Mouse (Mus musculus): ENCODE data around the gene Atp6v0e2.

DNA sequence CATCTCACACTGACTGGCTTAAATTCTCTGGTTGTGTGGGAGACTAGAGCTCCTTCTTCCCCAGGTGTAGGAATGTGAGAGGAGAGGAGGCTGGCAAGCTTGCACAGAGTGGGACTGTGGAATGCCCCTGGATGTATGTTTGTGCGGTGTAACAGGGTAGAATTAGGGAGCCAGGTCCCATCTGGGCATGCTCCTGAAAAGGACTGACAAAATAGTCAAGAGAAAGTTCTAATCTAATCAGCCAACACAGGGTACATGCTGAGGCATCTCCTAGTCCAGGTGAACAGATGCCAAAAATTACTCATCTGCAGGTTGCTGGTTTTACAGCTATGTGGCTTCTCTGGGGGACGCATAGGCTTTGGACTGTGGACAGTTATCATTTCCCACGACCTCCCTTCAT is 18.5 kb downstream of the Atp6v0e2 start:
- TF ChIP-seq POLR2A (IDR thresholded peaks at IDR 0.05; ENCODE audit: insufficient read length, low read depth), result no peak
- no peak for TF ChIP-seq E2F4 (IDR thresholded peaks at IDR 0.05; ENCODE audit: insufficient read depth)
- no peak for TF ChIP-seq TCF12 (IDR thresholded peaks at IDR 0.05; ENCODE audit: insufficient read depth, poor library complexity, severe bottlenecking)
- no peak for TF ChIP-seq MAX (IDR thresholded peaks at IDR 0.05; ENCODE audit: low read depth)
- no peak for TF ChIP-seq CEBPB (IDR thresholded peaks at IDR 0.05; ENCODE audit: insufficient read depth, poor library complexity, severe bottlenecking)

All from myocyte (in vitro differentiated cells).